Mouse (Mus musculus) testis, postnatal 10 days (tissue): ENCODE results near the gene Flt3l.
"Not testable (repeated sequence)": the region's sequence is repeated elsewhere in the genome, so short reads cannot be mapped to it uniquely, and the experiment has no call there.

Source experiments
- DNase-seq: peaks from one replicate; pipeline ENCODE4 v3.0.0; 2021; ENCODE audit warnings: low spot score

Flt3l gene

DNA sequence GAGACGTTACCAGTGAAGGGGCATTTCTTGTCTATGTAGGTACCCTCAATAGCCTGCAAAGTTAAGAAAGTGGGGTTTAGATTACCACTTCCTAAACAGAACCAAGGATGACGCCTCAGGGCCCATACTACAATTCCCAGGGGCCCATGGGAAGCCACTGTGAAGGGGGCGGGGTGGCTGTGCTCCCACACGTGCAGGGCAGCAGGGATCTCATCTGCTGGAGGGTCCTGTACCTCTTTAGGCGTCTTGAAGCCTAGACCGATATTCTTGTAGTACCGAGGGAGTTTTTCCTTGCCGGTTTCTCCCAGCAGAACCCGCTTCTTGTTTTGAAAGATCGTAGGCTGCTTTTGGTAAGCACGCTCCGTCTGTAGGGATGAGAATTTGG, 13.1 kb downstream of the Flt3l start:
- peak; percentile 57 for DNase-seq

DNA sequence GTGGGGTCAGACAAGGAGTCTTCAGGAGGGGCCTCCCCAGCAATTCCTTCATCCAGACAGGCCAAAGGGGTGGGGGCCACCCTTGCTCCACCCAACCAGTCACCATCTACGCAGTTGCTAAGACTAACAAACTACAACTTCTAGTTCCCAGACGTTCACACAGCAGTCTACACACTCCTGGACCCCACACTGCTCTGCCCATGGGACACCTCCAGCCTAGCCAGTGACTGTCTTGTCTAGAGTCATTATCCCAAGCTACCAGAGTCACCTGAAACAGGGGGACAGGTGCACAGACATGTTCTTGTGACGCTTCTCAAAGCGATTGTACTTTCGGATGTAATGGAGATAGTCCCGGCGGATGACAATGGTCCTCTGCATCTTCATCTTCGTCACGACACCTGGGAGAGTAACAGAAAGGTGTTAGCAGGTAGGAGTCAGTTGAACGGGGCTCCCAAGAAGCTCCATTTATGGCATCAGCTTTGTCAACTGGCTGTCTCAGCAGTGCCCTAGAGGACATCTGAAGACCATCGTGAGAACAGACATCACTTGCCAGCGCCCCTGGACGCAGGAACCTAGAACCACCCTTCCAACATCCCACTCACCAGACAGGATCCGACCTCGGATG, 13.6 kb downstream of the Flt3l start:
- no peak for DNase-seq

- DNase-seq = no peak
Measured at GRCm38 (mm10) chr7:45121966-45122365, 14.3 kb downstream of the Flt3l start.

- DNase-seq = peak; percentile 54
Measured at GRCm38 (mm10) chr7:45121404-45121803, 14.8 kb downstream of the Flt3l start.

DNA sequence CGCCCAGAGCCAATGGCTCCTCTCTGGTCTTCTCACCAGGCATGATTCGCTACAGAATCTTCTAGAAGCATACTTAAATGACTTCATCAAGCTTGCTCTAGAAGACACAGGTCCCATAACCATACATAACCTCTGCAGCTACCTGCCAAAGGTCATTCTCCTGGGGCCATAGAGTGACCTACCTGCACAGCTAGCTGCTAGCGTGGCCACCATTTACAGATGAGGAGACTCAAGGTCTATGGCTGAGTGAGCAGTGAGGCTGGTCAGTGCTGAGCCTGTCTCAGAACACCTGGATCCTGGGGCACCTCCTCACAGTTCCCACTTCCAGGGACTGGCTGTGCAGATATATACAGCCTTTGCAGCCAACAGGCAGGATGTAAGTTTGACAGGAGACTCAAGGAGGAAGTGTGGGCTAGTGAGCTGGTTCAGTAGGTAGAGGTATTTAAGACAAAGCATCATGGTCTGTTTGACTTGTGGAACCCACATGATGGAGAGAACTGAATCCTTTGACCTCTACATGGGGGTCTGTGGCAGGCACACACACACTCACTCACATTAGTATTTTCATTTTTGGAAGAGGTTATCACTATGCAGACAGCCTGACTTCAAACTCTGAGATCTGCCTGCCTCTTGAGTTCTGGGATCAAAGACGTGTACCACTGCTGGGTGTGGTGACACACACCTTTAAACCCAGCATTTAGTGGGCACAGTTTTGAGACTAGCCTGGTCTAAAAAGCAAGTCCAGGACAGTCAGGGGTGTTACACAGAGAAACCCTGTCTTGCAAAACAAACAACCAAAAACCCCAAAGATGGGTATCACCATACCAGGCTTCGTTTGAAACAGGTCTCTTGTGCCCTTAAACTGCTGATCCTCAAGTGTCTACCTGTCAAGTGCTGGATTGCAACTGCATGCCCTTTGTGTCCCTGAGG, 16.2 kb downstream of the Flt3l start:
- no peak for DNase-seq

- no peak for DNase-seq
Measured at GRCm38 (mm10) chr7:45118336-45118735, 17.9 kb downstream of the Flt3l start.

- no peak for DNase-seq
Measured at GRCm38 (mm10) chr7:45117566-45117965, 18.7 kb downstream of the Flt3l start.

GRCm38 (mm10) chr7:45113476-45113875, 22.8 kb downstream of the Flt3l start:
- no peak for DNase-seq

DNA sequence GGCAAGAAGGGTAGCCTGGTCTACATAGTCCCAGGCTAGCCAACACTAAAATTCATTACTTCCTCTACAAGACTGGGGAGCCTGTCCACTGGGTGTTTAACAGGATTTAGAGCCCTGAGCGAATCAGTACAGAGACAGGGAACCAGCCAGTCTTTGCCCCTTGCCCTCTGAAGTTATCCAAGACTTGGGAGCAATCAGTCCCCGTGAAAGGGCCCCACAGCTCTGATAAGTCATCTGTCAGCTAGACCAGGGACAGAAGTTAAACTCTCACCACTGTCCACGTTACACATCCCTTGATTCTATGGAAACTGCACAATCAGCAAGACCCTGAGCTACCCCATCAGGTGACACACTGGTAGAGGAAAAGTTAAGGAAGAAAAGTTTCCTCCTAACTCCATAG, 23.7 kb downstream of the Flt3l start:
- no peak for DNase-seq

DNA sequence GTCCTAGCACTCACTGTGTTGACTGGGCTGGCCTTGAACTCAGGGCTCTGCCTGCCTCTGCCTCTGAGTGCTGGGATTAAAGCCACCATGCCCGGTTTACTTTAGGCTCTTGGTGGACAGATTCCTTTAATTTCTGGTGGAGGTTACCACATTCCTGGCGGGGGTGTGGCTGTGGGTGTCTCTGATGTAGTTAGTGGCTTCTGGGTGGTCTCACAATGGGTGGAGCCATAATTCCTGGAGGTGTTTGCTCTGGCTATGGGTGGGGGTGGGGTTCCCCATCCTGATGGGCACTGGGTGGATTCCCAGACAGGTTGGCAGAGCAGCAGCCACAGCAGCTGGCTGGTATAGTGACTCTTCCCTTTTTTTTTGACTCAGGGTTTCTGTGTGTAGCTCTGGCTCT, 24.3 kb downstream of the Flt3l start:
- DNase-seq = no peak

DNA sequence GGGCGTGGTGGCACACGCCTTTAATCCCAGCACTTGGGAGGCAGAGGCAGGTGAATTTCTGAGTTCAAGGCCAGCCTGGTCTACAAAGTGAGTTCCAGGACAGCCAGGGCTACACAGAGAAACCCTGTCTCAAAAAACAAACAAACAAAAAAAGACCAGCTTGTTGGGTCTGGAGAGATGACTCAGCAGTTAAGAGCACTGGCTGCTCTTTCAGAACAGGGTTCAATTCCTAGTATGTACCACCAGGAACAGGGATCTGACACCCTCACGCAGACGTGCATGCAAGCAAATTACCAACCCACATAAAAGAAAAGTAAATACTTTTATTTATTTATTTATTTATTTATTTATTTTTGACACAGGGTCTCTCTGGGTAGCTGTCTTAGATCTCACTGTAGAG, 26.1 kb downstream of the Flt3l start:
- not testable (repeated sequence) for DNase-seq

DNA sequence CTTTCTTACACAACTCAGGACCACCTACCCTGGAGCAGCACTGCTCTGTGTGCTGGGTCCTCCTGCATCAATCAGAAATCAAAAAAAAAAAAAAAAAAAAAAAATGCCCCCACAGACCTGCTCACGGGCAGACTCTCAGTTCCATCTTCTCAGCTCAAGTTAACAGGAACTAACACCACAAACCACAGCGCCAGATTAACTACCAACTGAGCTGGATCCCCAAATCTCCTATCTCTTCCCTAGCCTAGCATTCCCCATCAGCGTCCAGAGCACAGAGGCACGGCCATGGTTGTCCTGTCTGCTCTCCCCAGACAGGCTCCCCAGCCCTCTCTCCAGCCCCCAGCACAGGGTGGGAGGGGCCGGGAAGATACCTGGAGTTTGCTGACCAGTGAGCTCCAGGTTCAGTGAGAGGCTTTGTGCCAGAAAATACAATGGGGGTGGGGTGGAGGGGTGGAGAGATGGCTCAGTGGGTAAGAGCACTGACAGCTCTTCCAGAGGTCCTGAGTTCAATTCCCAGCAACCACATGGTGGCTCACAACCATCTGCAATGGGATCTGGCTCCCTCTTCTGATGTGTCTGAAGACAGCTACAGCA, 29.1 kb downstream of the Flt3l start:
- DNase-seq = no peak

DNA sequence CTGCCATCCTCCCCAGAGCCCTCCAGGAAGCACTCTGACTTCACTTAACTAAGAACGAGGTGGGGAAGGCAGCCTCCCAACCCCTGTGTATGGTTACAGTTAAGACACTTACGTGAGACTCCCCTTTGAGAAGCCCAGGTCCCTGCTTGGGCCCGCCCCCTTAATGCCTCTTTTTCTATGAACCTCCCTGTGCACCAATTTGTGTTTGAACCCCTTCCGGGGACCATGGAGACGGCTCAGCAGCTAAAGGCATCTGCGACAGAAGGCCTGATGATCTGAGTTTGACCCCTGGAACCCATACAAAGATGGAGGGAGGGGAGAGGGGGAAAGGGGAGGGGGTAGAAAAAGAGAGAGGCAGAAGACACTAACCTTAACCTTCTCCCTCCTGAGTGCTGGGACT, 29.8 kb downstream of the Flt3l start:
- DNase-seq = no peak

DNA sequence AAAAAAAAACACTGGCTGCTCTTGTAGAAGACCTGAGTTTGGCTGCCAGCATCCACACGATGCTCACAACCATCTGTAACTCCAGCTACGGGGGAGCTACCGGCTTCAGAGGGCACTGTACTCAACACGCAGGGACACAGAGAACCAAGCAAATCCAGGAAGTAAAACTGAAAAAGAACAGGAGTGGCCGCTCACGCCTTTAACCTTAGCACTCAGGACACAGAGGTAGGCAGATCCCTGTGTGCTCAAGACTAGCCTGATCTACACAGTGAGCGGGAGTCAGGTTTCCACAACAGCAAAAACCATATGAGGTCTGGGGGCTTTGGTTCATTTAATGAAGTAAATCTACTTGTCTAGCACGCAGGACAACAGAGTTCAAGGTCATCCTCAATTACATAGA, 30.7 kb downstream of the Flt3l start:
- DNase-seq = no peak

GRCm38 (mm10) chr7:45104941-45105340, 31.3 kb downstream of the Flt3l start:
- DNase-seq = no peak

GRCm38 (mm10) chr7:45103652-45104180, 32.5 kb downstream of the Flt3l start, which contains the start of gene Fcgrt:
TSS of gene Fcgrt (minus strand) at chr7:45103851.
- peak; percentile 87 for DNase-seq

GRCm38 (mm10) chr7:45102940-45103585, 33.2 kb downstream of the Flt3l start:
- no peak for DNase-seq

DNA sequence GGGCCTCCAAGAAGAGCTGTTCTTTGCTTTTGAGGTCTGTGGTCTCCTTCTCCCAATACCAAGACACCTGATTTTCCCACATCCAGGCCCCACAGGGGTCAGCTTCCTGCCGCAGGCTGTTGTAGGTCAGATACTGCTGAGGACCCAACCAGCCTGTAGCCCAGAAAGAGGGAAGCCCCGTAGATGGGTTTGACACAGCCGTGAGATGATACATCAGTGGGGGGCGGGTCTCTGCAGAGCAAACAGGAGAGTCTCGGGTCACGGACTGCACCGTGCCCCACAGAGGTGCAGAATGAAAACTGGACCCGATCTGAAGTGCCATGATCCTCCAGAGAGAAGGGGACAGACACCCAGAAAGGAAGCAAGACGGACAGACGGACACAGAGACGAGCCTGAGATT, 33.8 kb downstream of the Flt3l start:
- no peak for DNase-seq

GRCm38 (mm10) chr7:45100046-45100445, 36.2 kb downstream of the Flt3l start:
- no peak for DNase-seq

- DNase-seq = peak; percentile 67
Measured at GRCm38 (mm10) chr7:45098541-45099240, 37.5 kb downstream of the Flt3l start.

GRCm38 (mm10) chr7:45097479-45097878, 38.8 kb downstream of the Flt3l start:
- no peak for DNase-seq

- not testable (repeated sequence) for DNase-seq
Measured at GRCm38 (mm10) chr7:45095965-45096364, 40.3 kb downstream of the Flt3l start.
